Mouse (Mus musculus) gonadal fat pad, adult 2 months (tissue): ENCODE results near the gene Zfp941. TPM values are rescaled to one million over a fixed set of nuclear protein-coding genes. Genes with fewer than 3 reads are reported as not detected.
A peak's percentile ranks its signal among the peaks of the same experiment; 100 is the strongest.

Experiments used
- DNase-seq: peaks from one replicate; pipeline ENCODE4 v3.0.0-alpha.2; 2012; ENCODE audit warnings: low read depth
- polyA plus RNA-seq: library from polyadenylated mRNA; depleted of rRNA; stranded (reverse); fragments of >200 nt; gene quantifications from 2 replicates; pipeline ENCODE4 v1.2.3, GENCODE M21; 2012

The Zfp941 gene
- polyA plus RNA-seq, 1 experiment = 0.30 TPM

DNA sequence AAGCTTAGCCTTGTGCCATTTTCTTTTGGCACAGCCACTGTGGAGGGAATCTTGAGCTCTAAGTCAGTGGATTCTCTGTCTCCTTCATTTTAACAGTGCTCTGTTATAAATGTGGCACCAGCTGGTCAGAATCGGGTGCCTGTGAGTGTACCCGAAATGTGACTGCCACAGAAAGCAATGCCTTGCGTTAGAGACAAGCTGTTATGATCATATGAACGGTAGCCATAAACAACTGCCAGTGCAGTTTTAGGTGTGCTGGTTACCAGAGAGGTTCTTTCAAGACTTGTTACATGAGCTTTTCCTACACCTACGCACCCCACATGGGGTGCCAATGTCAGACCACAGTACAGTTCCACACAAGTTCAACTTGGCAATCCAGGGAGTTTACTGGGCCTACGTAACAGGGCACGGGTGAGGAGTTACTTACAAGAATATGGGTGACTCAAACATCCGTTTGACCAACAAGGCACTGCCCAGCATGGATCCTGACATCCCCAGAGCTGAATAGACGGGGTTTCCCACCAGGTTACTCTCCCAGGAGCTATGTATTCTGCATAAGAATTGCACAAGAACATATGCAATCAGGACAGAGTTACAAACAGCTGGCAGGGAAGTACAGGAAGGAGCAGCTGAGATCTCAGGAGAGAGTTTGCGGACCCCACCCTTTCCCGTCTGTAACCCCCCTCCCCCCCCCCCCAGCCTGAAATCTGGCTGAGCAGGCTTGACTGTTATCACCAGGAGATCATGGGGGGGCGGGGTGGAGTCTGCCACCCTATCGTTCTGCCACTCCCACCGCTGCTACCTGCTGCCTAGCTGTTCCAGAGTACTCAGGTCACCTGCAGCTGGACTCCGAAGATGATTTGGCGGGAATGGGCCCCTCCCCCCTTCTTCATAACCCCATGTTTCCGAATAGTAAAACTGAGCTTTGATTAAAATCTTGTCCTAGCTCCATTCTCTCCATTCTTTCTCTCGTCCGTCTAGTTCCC, 19.1 kb upstream of the Zfp941 start:
- peak; percentile 89 for DNase-seq

DNA sequence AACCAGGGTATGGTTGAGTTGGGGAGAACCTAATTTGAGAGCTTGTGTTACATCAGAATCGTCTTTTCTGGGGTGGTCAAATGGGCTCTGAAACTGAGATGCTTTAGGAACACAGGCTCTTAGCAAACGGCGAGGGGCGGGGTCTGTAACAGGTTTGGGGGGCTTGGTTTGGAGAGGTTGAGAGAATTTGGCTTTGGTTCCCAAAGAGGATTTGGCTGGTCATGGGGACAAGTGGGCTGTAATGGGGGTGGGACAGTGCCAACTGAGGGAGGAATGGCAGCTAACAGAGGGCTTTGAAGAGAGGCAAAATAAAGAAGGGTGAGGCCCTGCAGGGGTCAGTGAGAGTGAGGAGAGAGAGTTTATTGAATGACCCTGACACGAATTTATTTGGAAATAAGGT, 17.6 kb upstream of the Zfp941 start:
- no peak for DNase-seq

DNA sequence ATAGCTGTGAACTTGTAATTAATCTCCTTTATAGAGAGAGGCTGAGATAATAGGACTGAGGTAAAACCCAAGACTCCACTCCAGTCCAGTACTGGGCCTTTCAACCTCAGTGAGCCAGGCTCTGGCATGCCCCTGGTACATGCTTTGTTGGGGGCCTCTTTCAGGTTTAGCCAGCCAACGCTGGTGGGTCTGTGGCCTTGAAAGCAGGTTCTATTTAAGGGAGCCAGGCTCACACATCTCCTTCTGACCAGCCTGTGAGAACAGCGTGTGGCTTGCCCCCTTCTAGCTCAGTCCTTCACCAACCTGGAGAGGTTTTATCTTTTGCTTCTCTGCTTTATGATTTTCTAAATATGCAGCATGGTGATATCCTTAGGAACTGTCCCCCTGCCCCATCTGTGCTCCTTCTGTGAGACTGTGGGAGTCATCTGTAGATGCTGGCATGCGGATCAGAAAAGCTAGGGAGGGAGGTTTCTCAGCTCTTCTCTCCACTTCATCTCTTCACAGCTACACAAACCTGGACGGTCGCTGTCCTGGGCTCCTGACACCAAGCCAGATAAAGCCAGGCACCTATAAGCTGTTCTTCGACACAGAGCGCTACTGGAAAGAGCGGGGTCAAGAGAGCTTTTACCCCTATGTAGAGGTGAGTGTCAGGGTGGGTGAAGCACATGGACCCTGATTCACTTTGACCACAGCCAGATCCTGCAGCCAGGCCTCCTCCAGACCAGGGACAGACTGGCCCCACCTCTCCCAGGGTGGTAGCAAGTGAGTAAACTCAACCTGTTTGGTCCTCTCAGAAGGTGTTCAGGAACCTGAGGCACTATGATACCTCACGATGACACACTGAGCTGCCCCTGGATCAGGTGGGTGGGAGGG, 14.5 kb upstream of the Zfp941 start:
- DNase-seq = no peak

DNA sequence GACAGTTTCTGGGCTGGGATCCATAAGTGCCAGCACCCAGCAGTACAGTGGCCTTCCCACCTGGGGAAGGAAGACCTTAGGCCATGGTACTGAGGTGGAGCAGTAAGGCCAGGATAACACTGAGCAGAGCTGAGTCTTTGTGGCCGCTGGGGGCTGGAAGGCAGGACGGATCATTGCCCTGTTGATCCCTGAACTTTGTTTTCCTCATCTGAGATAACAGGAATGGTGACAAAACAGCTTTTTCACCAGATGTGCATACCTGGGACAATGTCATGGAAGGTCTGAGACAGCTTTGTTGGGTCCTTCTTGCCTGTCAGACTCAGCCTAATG, 13.7 kb upstream of the Zfp941 start:
- DNase-seq = no peak

DNA sequence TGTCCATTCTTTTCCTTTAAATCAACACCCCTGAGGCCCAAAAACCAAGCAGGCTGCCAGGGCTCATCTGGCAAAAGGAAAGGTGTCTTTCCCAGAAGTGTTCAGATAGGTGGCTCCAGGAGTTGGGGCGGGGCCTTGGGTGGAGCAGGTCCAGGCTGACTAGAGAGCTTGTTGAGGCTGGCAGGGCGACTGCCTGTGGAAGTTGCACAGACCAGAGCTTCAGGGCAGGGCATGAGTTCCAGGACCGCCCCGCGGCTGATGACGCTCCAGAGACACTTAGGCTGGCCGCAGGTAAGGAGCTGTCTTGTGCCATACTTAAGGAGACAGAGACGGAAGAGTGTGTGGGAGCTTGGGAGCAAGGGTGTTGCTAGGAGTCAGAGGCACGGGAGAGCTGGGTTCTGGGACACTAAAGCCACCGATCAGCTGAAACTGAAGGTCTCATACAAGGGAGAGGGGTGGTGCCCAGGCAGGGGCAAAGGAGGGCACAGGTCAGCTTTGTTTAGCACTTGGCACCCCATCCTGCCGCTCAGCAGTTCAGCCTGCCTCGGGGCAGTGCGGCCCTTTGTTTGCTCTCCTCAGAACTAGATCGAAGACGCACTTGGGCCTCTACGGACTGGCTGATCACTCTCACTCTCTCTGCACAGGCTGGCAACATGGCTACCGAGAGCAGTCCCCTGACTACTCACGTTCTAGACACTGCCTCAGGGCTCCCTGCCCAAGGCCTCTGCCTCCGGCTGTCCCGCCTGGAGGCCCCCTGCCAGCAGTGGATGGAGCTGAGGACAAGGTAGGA, 13.2 kb upstream of the Zfp941 start, which contains the start of gene Urah:
Urah (plus strand) TSS at position 51 of the 790 bp plus-strand sequence.
- DNase-seq = peak; percentile 87

DNA sequence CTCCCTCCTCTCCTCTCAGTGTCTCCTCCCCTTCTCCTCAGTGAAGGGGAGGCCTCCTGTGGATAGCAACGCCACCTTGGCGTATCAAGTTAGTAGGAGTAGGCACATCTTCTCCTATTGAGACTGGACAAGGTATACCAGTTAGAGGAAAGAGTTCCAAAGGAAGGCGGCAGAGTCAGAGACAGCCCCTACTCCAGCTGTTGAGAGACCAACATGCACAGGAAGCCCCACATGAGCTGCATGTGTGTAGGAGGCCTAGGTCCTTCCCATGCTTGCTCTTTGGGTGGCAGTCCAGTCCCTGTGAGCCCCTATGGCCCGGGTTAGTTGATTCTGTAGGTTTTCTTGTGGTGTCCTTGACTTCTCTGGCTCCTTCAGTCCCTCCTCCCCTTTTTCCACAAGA, 11.4 kb upstream of the Zfp941 start:
- no peak for DNase-seq

DNA sequence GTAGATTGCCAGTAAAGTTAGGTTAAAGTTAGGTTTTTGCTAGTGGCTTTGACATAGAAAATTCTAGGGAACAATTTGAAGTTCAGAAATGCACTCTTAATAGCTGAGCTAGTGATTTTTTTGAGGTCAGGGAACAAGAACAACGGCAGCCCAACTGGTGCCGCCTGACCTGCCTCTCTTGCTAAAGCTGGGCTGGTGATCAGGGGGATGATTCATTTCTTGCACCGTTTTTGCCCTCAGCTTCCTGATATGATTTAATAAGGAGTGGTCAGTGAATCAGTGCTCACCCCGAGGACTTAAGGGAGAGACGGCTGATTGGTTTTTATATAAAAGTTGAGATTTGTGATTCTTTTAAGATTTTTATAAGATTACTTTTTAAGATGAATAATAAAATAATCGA, 9.5 kb upstream of the Zfp941 start:
- DNase-seq = no peak

DNA sequence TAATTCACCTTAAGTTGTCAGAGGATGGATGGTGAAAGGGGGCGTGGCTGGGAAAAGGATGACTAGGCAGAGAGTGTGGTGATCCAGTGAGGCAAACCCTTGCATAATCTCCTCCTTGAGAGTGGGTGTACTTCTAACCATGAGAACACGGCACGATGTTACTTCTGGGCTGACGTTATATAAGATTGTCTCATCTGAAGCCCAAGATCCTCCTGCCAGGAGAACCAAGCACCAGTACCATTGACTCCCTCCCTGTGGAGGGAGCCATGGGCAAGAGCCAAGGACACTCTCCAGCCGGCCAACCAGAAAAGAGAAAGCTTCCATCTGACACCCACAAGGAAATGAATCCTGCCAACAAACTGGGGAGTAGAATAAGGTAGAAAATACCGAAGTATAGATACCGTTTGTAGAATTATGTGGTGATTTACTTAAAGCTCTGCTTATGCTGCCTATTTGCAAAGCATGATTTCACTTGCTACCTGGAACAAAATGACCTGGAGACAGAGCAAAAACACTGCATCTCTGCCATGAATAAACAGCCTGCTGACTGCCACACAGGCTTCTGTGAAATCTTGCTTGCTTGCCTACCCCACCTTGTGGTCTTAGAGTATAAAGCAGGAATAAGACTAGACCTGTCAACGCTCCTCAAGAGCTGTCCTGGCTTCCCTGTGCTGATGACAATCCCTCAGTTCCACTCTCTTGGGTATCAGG, 6.3 kb upstream of the Zfp941 start:
- no peak for DNase-seq

DNA sequence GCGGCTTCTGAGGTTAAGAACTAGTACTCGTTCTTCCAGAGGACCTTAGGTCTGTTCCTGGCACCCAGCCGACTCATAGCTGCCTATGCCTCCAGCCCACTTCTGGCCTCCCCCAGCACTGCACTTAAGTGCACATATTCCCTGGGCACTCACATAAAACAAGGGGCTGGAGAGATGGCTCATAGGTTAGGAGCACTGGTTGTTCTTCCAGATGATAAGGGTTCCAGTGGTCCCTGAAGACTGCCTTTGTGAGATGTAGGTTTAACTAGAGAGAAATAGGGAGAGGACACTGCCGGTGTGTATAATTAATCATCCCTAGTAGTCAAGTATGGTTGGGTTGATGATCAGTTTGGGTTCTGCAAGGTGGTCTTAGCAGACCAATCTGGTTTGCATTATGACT, 753 bp upstream of the Zfp941 start:
- DNase-seq = no peak

DNA sequence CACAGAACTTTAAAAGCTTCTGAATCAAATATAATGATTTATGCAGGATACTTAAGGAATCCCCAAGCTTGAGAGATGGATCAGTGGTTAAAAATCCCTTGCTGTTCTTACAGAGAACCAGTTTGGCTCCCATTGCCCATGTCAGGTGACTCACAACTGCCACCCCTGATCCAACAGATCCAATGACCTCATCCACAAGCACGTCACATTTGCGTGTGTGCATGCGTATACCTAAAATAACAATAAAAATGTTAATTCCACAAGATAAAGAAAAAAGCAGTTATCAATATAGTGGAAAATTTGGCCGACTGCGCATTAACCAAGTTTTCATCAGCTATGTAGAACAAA, 699 bp downstream of the Zfp941 start:
- no peak for DNase-seq

DNA sequence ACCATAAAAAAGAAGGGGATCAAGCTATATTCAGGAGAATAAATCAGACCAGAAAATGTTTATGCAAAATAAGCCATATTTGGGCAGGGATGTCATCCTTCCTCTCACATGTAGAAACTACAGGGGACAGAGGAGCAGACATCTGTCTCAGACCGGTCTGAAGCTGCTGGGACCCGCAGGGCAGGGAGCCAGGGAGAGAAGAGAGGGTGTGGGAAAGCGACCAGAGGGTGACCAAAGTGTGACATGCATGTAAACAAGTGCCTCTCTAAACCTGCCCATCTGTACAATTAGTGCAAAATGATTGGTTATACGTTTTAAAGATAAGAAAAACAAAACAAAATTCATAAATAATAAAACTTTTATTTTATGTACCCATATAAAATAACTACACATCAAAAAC, 1.8 kb downstream of the Zfp941 start:
- DNase-seq = no peak

DNA sequence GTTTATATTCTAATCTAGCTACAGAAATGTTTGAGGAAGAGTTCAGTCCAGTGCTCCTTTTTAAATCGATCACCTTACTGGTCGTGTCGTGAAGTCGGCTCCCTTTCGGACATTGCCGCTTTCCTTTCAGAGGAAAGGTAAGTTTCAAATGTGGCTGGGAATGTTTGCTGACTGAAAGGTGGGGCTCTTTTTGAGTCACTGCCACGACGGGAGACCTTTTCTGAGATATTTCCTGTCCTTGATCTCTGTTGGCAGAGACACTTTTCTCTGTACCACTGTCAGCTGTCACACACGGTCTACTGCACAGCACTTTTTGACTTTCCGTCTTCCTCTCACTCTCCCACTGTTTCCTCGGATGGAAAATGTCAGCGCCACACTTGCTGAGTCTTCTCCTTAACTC, 9.1 kb downstream of the Zfp941 start:
- no peak for DNase-seq

DNA sequence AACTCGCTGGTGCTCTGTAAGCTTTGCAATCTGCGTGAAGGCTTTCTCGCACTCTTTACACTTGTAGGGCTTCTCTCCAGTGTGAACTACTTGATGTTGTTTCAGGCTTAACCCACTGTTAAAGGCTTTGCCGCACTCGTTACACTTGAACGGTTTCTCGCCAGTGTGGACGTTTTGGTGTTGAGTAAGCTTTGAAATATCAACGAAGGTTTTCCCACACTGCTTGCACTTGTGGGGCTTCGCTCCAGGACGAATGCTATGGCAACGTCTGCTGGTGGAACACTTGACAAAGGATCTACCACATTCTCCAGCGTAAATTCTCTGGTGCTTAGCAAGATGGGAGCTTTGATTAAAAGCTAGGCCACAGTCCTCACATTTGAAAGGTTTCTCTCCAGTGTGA, 10.3 kb downstream of the Zfp941 start:
- no peak for DNase-seq

DNA sequence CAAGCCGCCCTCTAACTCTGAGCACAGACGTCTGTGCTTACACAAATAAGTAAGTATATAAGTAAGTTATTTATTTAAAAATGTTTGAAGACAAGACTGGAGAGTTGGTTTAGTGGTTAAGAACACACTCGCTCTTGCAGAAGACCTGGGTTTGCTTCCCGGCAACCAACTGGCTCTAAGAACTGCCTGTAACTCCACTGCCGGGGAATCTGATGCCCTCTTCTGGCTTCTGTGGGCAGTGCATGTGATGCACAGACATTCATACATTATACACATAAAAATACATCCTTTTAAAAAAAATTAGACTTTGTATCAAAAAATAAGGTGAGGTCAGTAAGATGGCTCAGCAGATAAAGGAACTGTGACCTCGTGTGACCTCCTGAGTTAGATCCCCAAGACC, 11.5 kb downstream of the Zfp941 start:
- no peak for DNase-seq

DNA sequence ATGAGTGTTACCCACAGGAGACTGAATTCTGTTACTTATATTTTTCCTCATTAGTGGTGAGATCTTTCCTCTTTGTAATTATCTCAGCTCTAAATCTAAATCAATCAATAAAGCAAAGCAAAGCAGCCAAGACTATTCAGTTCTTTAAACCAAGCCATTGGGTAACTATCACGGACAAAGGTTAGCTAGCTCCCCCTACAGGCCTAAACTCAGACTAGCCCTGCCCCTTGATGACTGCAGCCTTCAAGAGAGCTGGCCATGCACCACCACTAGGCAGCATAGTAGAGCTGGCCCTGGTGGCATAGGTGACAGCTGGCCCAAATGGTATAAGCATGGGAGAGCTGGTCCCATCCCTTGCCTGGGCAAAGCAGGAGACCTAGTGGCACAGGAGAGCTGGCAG, 16.3 kb downstream of the Zfp941 start:
- no peak for DNase-seq

DNA sequence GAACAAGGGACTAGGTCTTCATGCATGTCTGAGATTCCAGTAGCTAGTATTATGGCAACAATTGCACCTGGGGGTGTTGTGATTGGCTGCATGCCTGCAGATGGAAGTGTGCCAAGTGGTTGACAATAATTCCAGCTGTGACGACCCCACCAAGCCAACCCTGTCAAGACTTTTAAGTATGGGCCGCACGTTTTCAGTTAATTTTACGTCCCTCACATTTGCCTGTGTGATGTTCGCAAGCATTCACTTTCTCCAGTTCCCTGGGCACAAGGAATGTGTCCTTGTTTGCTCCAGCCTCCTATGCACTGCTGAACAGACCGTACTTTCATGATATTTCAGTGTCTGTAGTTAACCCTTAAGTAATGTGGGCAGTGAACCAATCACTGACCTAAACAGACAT, 19.3 kb downstream of the Zfp941 start:
- no peak for DNase-seq

DNA sequence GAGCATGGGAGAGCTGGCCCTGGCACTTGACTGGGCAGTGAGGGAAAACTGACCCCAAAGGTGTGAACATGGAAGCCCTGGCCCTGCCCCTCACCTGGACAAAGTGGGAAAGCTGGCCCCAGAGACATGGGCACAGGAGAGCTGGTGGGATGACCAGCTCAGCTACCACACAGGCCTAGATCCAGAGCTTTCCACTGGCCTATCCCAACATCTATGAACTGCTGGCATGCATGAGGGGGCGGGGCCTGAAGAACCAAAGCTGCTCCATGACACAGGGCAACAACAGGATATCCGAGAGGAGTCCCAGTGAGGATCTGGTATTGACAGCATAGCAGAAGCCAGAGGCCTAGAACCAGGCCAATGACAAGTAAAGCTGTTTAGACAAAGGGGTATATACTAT, 23.8 kb downstream of the Zfp941 start:
- no peak for DNase-seq

DNA sequence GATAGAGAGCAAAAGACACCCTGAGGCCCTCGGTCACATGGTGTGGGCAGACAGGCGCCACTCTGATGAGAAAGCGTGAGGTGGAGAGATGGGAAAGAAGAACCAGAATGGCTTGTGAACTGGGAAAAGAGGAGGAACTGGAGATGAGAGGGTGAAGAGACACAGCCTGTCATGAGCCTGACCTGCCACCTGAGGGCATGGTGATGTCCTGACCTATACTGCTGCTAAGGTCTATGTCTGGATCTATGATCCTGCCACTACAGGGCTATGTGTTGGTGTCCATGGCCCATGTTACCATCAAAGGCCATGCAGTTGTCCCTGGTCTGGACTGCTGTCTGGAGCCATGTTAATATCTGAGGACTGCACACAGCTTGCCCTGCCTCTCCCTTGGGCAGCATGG, 24.4 kb downstream of the Zfp941 start:
- DNase-seq = no peak

DNA sequence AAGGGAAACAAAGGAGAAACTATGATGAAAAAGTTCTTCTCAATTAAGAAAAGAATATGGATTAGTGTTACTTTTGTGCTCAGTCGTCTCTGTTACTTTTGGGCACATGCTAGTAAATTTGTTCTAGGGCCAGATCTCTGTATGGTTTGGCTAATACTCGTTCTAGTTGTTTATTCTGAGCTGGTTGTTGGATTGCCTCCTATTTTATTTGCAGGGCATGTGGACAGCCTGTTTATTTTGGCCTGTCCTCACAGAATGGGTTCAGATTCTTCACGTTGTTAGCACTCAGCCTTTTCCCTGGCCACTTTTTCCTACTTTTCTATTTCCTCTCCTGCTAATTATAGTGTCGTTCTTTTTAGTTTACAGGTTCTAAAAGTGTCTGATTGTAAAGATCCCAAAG, 28.4 kb downstream of the Zfp941 start:
- DNase-seq = no peak

DNA sequence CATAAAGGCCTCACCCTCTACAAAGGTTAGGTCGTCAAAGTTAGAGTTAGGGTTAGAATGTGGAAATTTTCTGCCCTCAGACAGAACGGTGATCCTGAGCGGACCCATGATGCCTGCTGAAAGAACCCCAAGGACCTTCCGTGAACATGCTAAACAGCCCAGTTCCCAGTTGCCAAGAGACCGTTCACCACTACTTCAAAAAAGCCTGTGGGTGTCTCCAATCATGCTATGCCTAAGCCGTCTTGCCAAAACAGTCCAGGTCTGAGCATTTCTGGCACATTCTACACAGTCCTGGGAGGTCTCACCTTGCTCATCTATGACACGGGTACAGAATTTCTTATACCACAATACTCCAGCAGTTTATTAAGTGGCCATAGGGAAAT, 33.9 kb downstream of the Zfp941 start:
- DNase-seq = no peak

DNA sequence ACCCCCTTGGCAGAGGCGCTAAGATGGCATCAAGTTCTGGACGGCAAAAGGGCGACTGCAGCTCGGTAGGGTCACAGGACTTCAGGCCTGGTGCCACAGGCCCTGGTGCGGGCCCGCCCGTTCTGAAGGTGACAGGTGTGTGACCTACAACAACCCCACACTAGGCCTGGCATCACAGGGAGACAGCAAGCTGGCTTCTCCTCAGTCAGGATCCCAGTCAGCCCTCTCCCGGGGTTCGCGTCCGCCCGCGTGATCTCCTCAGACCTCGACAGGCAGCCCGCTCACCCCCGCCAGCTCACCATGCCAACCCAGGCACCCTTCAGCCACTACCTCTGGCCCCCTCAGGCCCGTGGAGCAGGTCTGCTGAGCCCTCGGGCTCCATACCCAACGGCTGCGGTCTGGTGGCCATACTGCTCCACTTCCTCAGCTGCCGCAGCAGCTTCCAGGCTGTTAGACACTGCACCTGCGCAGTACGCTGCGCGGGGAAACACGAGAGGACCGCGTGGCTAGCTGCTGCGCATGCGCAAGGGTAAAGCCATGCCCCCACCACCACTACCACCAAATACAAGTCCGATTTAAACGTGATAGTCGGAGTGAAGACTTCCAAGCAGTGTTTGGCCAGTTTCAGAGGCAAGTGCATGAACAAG, 34.4 kb downstream of the Zfp941 start, which contains the start of gene Syce1:
Syce1 (minus strand) TSS at position 447 of the 647 bp plus-strand sequence.
- DNase-seq = no peak
